In genomic region chr10:77206565-77207079, GRCm38 (mm10) we compare ENCODE assay signal across 8 mouse cellular contexts. TPM values are rescaled to one million over a fixed set of nuclear protein-coding genes. Genes with fewer than 3 reads are reported as not detected.
A peak's percentile ranks its signal among the peaks of the same experiment; 100 is the strongest.
DNase-seq lines count a peak whose midpoint lies in the region; ATAC-seq and TF ChIP-seq lines count a peak whose summit lies in the region.

No protein-coding gene starts in this region.

- 35% methylated on average over 3 of the region's 3 CpGs for WGBS in kidney, postnatal 0 days
- WGBS in liver, embryonic 13.5 days (ENCODE audit: insufficient replicate concordance), result 26% methylated on average over 3 of the region's 3 CpGs

- H3K4me1 ChIP-seq in megakaryocyte, embryonic 14.5 days, result peaks cover 97% of the 10 kb centered on the region
- peaks cover 49% of the 10 kb centered on the region for H3K4me1 ChIP-seq in bone marrow macrophage, adult 2 months (ENCODE audit: control insufficient read depth, insufficient read depth, low read length)
- H3K4me1 ChIP-seq in kidney, postnatal 0 days (replicated peaks; ENCODE audit: insufficient read depth, low read length), result peaks cover 6% of the 10 kb centered on the region; the same call in 1 of the 2 replicates
- peaks cover 38% of the 10 kb centered on the region for H3K4me1 ChIP-seq in liver, embryonic 13.5 days (replicated peaks)

- no peak overlapping the region for H3K9ac ChIP-seq in kidney, postnatal 0 days (ENCODE audit: low read depth, low read length)
- no peak overlapping the region for H3K9ac ChIP-seq in liver, embryonic 13.5 days

- ATAC-seq in megakaryocyte, adult 5-6 weeks (ENCODE audit: poor library complexity, severe bottlenecking), result no peak
- ATAC-seq in kidney, postnatal 0 days (replicated peaks; ENCODE audit: low FRiP score, low read depth), result peak; percentile 76
- no peak for ATAC-seq in liver, embryonic 13.5 days (ENCODE audit: low read depth)
- no peak for ATAC-seq in monocyte, adult 5-6 weeks (replicated peaks; ENCODE audit: insufficient number of reproducible peaks, low FRiP score, low TSS enrichment, poor library complexity, severe bottlenecking)
- ATAC-seq in inflammation-experienced regulatory T-cells, adult 6 months, result no peak

- H3K9me3 ChIP-seq in megakaryocyte, embryonic 14.5 days, result no peaks in the 10 kb centered on the region
- no peaks in the 10 kb centered on the region for H3K9me3 ChIP-seq in kidney, postnatal 0 days (replicated peaks; ENCODE audit: low read length)
- H3K9me3 ChIP-seq in liver, embryonic 13.5 days (replicated peaks), result no peaks in the 10 kb centered on the region

- peak overlapping the region; percentile 82 for H3K4me3 ChIP-seq in megakaryocyte, embryonic 14.5 days (replicated peaks)
- H3K4me3 ChIP-seq in bone marrow macrophage, adult 2 months (ENCODE audit: insufficient read depth, low read length), result no peak overlapping the region
- H3K4me3 ChIP-seq in kidney, postnatal 0 days (replicated peaks; ENCODE audit: low read depth, low read length), result no peak overlapping the region
- no peak overlapping the region for H3K4me3 ChIP-seq in liver, embryonic 13.5 days (replicated peaks)

- H3K36me3 ChIP-seq in megakaryocyte, embryonic 14.5 days (replicated peaks; ENCODE audit: low read length), result peaks cover 8% of the 10 kb centered on the region
- no peaks in the 10 kb centered on the region for H3K36me3 ChIP-seq in kidney, postnatal 0 days (ENCODE audit: insufficient read depth, low read length)
- no peaks in the 10 kb centered on the region for H3K36me3 ChIP-seq in liver, embryonic 13.5 days

- DNase-seq in heart, adult 8-10 months (ENCODE audit: low spot score), result peak; percentile 89
- peak; percentile 91 for DNase-seq in kidney, postnatal 0 days (ENCODE audit: low spot score)
- DNase-seq in liver, embryonic 13.5 days, result no peak

- no peak for TF ChIP-seq POLR2A in bone marrow macrophage, adult 2 months (IDR thresholded peaks at IDR 0.05; ENCODE audit: borderline replicate concordance, low read depth, low read length)

- H3K27me3 ChIP-seq in megakaryocyte, embryonic 14.5 days (replicated peaks), result no peaks in the 10 kb centered on the region
- no peaks in the 10 kb centered on the region for H3K27me3 ChIP-seq in kidney, postnatal 0 days (ENCODE audit: insufficient read depth, low read length)
- no peaks in the 10 kb centered on the region; the same call in 1 of the 2 replicates for H3K27me3 ChIP-seq in liver, embryonic 13.5 days

- H3K4me2 ChIP-seq in kidney, postnatal 0 days (ENCODE audit: low read length), result no peak overlapping the region
- H3K4me2 ChIP-seq in liver, embryonic 13.5 days, result no peak overlapping the region

- peak overlapping the region; percentile 70 for H3K27ac ChIP-seq in bone marrow macrophage, adult 2 months (ENCODE audit: insufficient read depth, low read depth, low read length)
- peak overlapping the region; percentile 77 for H3K27ac ChIP-seq in kidney, postnatal 0 days
- peak overlapping the region; percentile 30 for H3K27ac ChIP-seq in liver, embryonic 13.5 days

- TF ChIP-seq CTCF in bone marrow macrophage, adult 2 months (IDR thresholded peaks at IDR 0.05; ENCODE audit: low read depth, low read length), result no peak
- TF ChIP-seq CTCF in kidney, postnatal 0 days (IDR thresholded peaks at IDR 0.05; ENCODE audit: low read depth), result no peak

RNA-seq across cellular contexts. Expression of gene Col18a1, which starts 40.3 kb away (rescaled TPM):
- polyA plus RNA-seq in megakaryocyte, embryonic 14.5 days (2012; ENCODE audit: insufficient read depth, low replicate concordance), result 946 and 2,951 TPM in 2 replicates
- total RNA-seq in megakaryocyte, adult 5-6 weeks (2015), result 0.09 TPM in 1 of 2 replicates, not detected in the other
- total RNA-seq in megakaryocyte, adult 5-6 weeks (2017), result not detected in 2 replicates
- 49.0 and 50.9 TPM in 2 replicates for polyA plus RNA-seq in bone marrow macrophage, adult 2 months (2012; ENCODE audit: insufficient read depth, insufficient read length, missing spikeins)
- 1 to 10 TPM; 5.5 to 9.3 (median 7.7) TPM for total RNA-seq in heart, adult 8-10 months (2022)
- polyA plus RNA-seq in kidney, postnatal 0 days (2015; fragmentation: Nextera tagmentation; extraction: Ambion mirVana), result 178 and 197 TPM in 2 replicates
- 29.7 and 36.3 TPM in 2 replicates for polyA plus RNA-seq in liver, embryonic 13.5 days (2015; fragmentation: Nextera tagmentation; extraction: Ambion mirVana)
- total RNA-seq in monocyte, adult 5-6 weeks (2017), result not detected in 3 replicates
- polyA plus RNA-seq in inflammation-experienced regulatory T-cells, adult 6 months (2017; shearing (Covaris generic)), result under 1 TPM in 2 of 3 experiments, not detected in 1; 0.09 to 0.11 TPM

RNA-seq across cellular contexts. Expression of gene Pofut2, which starts 52.4 kb away (rescaled TPM):
- 78.3 and 80.8 TPM in 2 replicates for polyA plus RNA-seq in megakaryocyte, embryonic 14.5 days (2012; ENCODE audit: insufficient read depth, low replicate concordance)
- total RNA-seq in megakaryocyte, adult 5-6 weeks (2015), result 16.2 and 17.2 TPM in 2 replicates
- 11.0 and 19.2 TPM in 2 replicates for total RNA-seq in megakaryocyte, adult 5-6 weeks (2017)
- polyA plus RNA-seq in bone marrow macrophage, adult 2 months (2012; ENCODE audit: insufficient read depth, insufficient read length, missing spikeins), result 43.9 and 44.5 TPM in 2 replicates
- total RNA-seq in heart, adult 8-10 months (2022), result 10 to 100 TPM; 42.1 to 48.1 (median 45.9) TPM
- polyA plus RNA-seq in kidney, postnatal 0 days (2015; fragmentation: Nextera tagmentation; extraction: Ambion mirVana), result 96.9 and 104 TPM in 2 replicates
- polyA plus RNA-seq in liver, embryonic 13.5 days (2015; fragmentation: Nextera tagmentation; extraction: Ambion mirVana), result 29.7 and 30.2 TPM in 2 replicates
- 16.3 to 29.2 TPM (median 21.8 TPM) in 3 replicates for total RNA-seq in monocyte, adult 5-6 weeks (2017)
- 10 to 100 TPM; 19.4 to 24.9 (median 19.8) TPM for polyA plus RNA-seq in inflammation-experienced regulatory T-cells, adult 6 months (2017; shearing (Covaris generic))

Comparison
In these comparisons a context has a peak if more than half of its experiments do, and no peak if none do; other contexts are left out.
1. RNA of gene Col18a1, which starts 40.3 kb away (polyA plus RNA-seq): 946 to 2,951 TPM in megakaryocyte, embryonic 14.5 days, 178 to 197 TPM in kidney, postnatal 0 days, 49.0 to 50.9 TPM in bone marrow macrophage, adult 2 months and 29.7 to 36.3 TPM in liver, embryonic 13.5 days; 0.09 to 0.11 TPM in inflammation-experienced regulatory T-cells, adult 6 months; every median in the first group is over 10 times any median in the second.
2. Peak in every context shown above with its lines, with median percentiles within 50 percentile points of each other: H3K27ac ChIP-seq.